Mouse (Mus musculus): ENCODE measurements around the gene Mup12. TPM values are rescaled to one million over a fixed set of nuclear protein-coding genes. Genes with fewer than 3 reads are reported as not detected.

The Mup12 gene
- not detected in 2 replicates for polyA plus RNA-seq (2012; rRNA removed)

GRCm38 (mm10) chr4:60741226-60741625 lies at the start of gene Mup12:
TSS of gene Mup12 (minus strand) at chr4:60741326.

Other genes with a start within 250 kb of the Mup12 start
- not detected in 2 replicates for gene Mup1, start 239.4 kb downstream of the Mup12 start, polyA plus RNA-seq (2012; rRNA removed)
- not detected in 2 replicates for gene Mup10, start 159.1 kb downstream of the Mup12 start, polyA plus RNA-seq (2012; rRNA removed)
- not detected in 2 replicates for gene Mup11, start 78.9 kb downstream of the Mup12 start, polyA plus RNA-seq (2012; rRNA removed)
- not detected in 2 replicates for gene Mup22, start 80.1 kb upstream of the Mup12 start, polyA plus RNA-seq (2012; rRNA removed)

All from liver, embryonic 18 days (tissue).